Mouse (Mus musculus): ENCODE measurements around the gene Col2a1. TPM values are rescaled to one million over a fixed set of nuclear protein-coding genes. Genes with fewer than 3 reads are reported as not detected.

The Col2a1 gene
- total and polyA plus RNA-seq, 3 experiments: 0.06 to 0.13 TPM; not detected in 1

- dilution Hi-C loops (cut with MboI; ENCODE audit: extremely low pct_ligation_motif_present, extremely low pct_unique_long_range_greater_than_20kb, low sequenced_read_pairs): no loop called here
- no peaks in the 10 kb centered on the region for H3K79me2 ChIP-seq (replicated peaks; ENCODE audit: control insufficient read depth, extremely low read depth, insufficient read depth, poor library complexity, severe bottlenecking)
Measured at GRCm38 (mm10) chr15:97992027-97992711, 12.3 kb downstream of the Col2a1 start.

GRCm38 (mm10) chr15:97991285-97991895 lies 13.1 kb downstream of the Col2a1 start:
- Histone ChIP-seq H3K4me2 (ENCODE audit: insufficient read depth, low read depth, poor library complexity, severe bottlenecking) (no peak overlapping the region), H3K9me3 (replicated peaks; ENCODE audit: low read length) (no peaks in the 10 kb centered on the region), H3K79me2 (replicated peaks; ENCODE audit: control insufficient read depth, extremely low read depth, insufficient read depth, poor library complexity, severe bottlenecking) (no peaks in the 10 kb centered on the region), H3K36me3 (replicated peaks in 1 of 2; ENCODE audit: control insufficient read depth in 1 of 2, insufficient read depth in 1 of 2, low read length in 1 of 2) (no peaks in the 10 kb centered on the region), H3K9ac (ENCODE audit: insufficient read depth, low read depth) (no peak overlapping the region), H3K4me1 (ENCODE audit: control insufficient read depth in 1 of 2, insufficient read depth in 2 of 2) (peaks cover 5 to 23% of the 10 kb centered on the region in 2 experiments), H3K27me3 (replicated peaks) (peaks cover 64% of the 10 kb centered on the region), H3K27ac (ENCODE audit: insufficient read depth, low read depth) (no peak overlapping the region), H3K4me3 (replicated peaks in 1 of 3; ENCODE audit: low read depth in 2 of 3, low read length in 2 of 3, poor library complexity in 1 of 3) (no peak overlapping the region)
- TF ChIP-seq CHD2 (IDR thresholded peaks at IDR 0.05; ENCODE audit: low read length) (no peak), EP300 (IDR thresholded peaks at IDR 0.05; ENCODE audit: low read length) (no peak), ZC3H11A (IDR thresholded peaks at IDR 0.05; ENCODE audit: low read depth, low read length) (no peak), NELFE (IDR thresholded peaks at IDR 0.05; ENCODE audit: low read depth, low read length) (no peak), E2F4 (IDR thresholded peaks at IDR 0.05; ENCODE audit: insufficient replicate concordance, low read depth, low read length) (no peak), GABPA (IDR thresholded peaks at IDR 0.05; ENCODE audit: insufficient replicate concordance, low read depth, low read length) (no peak), MAFK (IDR thresholded peaks at IDR 0.05; ENCODE audit: insufficient replicate concordance, low read length) (no peak), KAT2A (IDR thresholded peaks at IDR 0.05; ENCODE audit: insufficient replicate concordance, low read length) (no peak), ETS1 (conservative IDR thresholded peaks at IDR 0.05; ENCODE audit: low read depth, low read length) (no peak), TBP (conservative IDR thresholded peaks at IDR 0.05; ENCODE audit: low read depth, low read length) (no peak), MEF2A (IDR thresholded peaks at IDR 0.05; ENCODE audit: borderline replicate concordance, low read depth, low read length) (no peak), USF2 (conservative IDR thresholded peaks at IDR 0.05; ENCODE audit: low read depth, low read length) (no peak), MXI1 (IDR thresholded peaks at IDR 0.05; ENCODE audit: low read depth, low read length) (no peak)
- dilution Hi-C loops (cut with MboI; ENCODE audit: extremely low pct_ligation_motif_present, extremely low pct_unique_long_range_greater_than_20kb, low sequenced_read_pairs) (no loop called here), in situ Hi-C loops (cut with MboI; ENCODE audit: low pct_ligation_motif_present, low pct_unique_long_range_greater_than_20kb, low sequenced_read_pairs) (no loop called here)
- DNase-seq (ENCODE audit: extremely low read depth): no peak

More at GRCm38 (mm10) chr15:97992027-97992711, 12.3 kb downstream of the Col2a1 start:
- Histone ChIP-seq H3K27me3 (replicated peaks) (peaks cover 63% of the 10 kb centered on the region), H3K36me3 (replicated peaks in 1 of 2; ENCODE audit: control insufficient read depth in 1 of 2, insufficient read depth in 1 of 2, low read length in 1 of 2) (no peaks in the 10 kb centered on the region), H3K4me3 (replicated peaks in 1 of 3; ENCODE audit: low read depth in 2 of 3, low read length in 2 of 3, poor library complexity in 1 of 3) (no peak overlapping the region), H3K27ac (ENCODE audit: insufficient read depth, low read depth) (no peak overlapping the region), H3K4me1 (ENCODE audit: control insufficient read depth in 1 of 2, insufficient read depth in 2 of 2) (peaks cover 5 to 23% of the 10 kb centered on the region in 2 experiments), H3K4me2 (ENCODE audit: insufficient read depth, low read depth, poor library complexity, severe bottlenecking) (no peak overlapping the region), H3K9me3 (replicated peaks; ENCODE audit: low read length) (no peaks in the 10 kb centered on the region), H3K9ac (ENCODE audit: insufficient read depth, low read depth) (0 out of 2 replicates have a peak overlapping the region, but pooled peaks have one; percentile 3)
- TF ChIP-seq CTCF (conservative IDR thresholded peaks at IDR 0.05 in 1 of 2, IDR thresholded peaks at IDR 0.05 in 1 of 2; ENCODE audit: low read depth in 2 of 2, low read length in 2 of 2) (peak in 1 of 2 experiments; percentile 24; a peak in 2 of 4 replicates), MAX (IDR thresholded peaks at IDR 0.05; ENCODE audit: low read length) (no peak), ZMIZ1 (IDR thresholded peaks at IDR 0.05; ENCODE audit: low read depth, low read length) (no peak), MEF2A (IDR thresholded peaks at IDR 0.05; ENCODE audit: borderline replicate concordance, low read depth, low read length) (no peak)
- DNase-seq (ENCODE audit: extremely low read depth): no peak
- in situ Hi-C loops (cut with MboI; ENCODE audit: low pct_ligation_motif_present, low pct_unique_long_range_greater_than_20kb, low sequenced_read_pairs): no loop called here
